Mouse (Mus musculus): ENCODE measurements around the gene Scaf4.
A peak's percentile ranks its signal among the peaks of the same experiment; 100 is the strongest.

Gene Scaf4

GRCm38 (mm10) chr16:90211767-90212166 lies 72.5 kb downstream of the Scaf4 start:
- no peak for ATAC-seq (ENCODE audit: insufficient number of reproducible peaks, low FRiP score, low TSS enrichment)

- no peak for ATAC-seq (ENCODE audit: insufficient number of reproducible peaks, low FRiP score, low TSS enrichment)
Observed at GRCm38 (mm10) chr16:90210717-90211116, 73.6 kb downstream of the Scaf4 start.

GRCm38 (mm10) chr16:90208996-90209395 lies 75.3 kb downstream of the Scaf4 start:
- ATAC-seq (ENCODE audit: insufficient number of reproducible peaks, low FRiP score, low TSS enrichment) = no peak

- no peak for ATAC-seq (ENCODE audit: insufficient number of reproducible peaks, low FRiP score, low TSS enrichment)
Observed at GRCm38 (mm10) chr16:90204868-90205267, 79.4 kb downstream of the Scaf4 start.

GRCm38 (mm10) chr16:90203226-90203962 lies 80.9 kb downstream of the Scaf4 start:
- ATAC-seq (ENCODE audit: insufficient number of reproducible peaks, low FRiP score, low TSS enrichment) = no peak

- ATAC-seq (ENCODE audit: insufficient number of reproducible peaks, low FRiP score, low TSS enrichment) = no peak
Observed at GRCm38 (mm10) chr16:90202140-90202539, 82.2 kb downstream of the Scaf4 start.

DNA sequence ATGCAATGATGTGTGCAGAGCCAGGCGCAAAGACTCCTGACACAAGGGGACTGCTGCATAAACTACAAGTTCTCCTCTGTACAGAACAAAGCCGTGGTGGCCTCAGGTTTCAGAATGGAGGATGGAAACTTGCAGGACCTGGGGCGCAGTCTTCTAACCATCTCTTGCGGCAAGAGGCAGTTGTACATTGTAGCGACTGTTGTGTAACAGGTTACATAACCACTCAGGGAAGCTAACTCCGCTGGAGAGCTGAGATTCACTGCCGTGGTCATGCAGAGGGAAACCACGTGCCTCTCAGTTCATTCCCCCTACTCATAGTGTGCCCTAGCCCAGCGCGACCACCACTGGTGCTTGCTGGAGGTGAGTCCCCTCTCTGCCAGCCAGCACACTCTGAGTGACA lies 85.1 kb downstream of the Scaf4 start:
- ATAC-seq (ENCODE audit: insufficient number of reproducible peaks, low FRiP score, low TSS enrichment) = no peak

- no peak for ATAC-seq (ENCODE audit: insufficient number of reproducible peaks, low FRiP score, low TSS enrichment)
Observed at GRCm38 (mm10) chr16:90198626-90199025, 85.7 kb downstream of the Scaf4 start.

DNA sequence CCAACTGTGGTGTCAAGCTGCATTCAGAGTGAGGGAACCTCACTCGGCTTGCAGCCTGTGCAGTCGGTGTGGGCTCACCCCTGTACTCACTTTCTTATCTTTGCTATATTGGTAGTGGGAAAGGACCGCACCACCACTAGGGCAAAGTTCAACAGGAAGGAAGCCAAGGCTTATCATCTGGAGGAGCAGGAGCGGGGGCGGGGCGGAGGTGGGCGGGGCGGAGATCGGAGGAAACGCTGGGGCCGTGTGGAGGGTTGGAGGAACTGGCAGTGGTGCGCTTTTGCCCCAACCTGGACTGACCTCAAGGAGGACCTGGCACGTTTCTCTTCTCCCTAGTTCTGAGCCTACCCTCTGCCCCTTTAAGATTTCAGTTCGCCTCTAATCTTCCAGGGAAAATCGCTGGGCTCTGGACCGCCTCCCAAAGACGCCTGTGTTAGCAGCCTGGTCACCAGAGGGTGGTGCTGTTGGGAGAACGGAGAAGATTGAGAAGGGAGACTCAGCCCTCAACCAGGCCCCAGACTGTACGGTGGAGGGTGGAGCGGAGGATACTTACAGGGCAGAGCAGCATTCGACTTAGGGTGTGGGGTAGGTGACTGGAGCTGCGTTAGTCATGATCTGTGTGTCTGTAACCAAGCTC lies 86.8 kb downstream of the Scaf4 start:
- peak; percentile 94 for ATAC-seq (ENCODE audit: insufficient number of reproducible peaks, low FRiP score, low TSS enrichment)

DNA sequence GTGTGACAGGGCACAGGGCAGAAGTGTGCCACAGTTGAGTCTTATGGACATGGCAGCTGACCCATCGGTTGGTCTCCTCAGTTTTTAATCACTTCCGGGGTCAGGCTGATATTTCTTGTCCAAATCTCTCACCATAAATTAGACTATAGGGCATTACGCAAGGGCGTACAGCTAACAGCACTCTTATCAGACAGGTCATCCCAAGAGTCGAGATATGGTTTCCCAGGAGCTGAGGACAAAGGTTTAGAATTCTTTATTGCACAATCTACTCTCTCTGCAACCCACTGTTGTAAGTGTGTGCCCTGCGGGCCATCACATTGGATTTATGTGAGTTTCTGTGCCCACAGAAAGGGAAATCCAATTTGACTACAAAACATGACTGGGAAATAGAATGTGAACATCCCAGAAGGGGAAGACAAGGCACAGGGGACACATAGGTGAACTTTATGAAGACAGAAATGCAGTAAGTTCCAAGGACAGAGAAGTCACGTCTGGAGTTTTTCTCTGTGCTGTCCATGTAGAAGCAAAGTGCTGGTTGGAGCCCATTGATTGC lies 87.5 kb downstream of the Scaf4 start:
- ATAC-seq (ENCODE audit: insufficient number of reproducible peaks, low FRiP score, low TSS enrichment) = no peak

GRCm38 (mm10) chr16:90193719-90194118 lies 90.6 kb downstream of the Scaf4 start:
- no peak for ATAC-seq (ENCODE audit: insufficient number of reproducible peaks, low FRiP score, low TSS enrichment)

DNA sequence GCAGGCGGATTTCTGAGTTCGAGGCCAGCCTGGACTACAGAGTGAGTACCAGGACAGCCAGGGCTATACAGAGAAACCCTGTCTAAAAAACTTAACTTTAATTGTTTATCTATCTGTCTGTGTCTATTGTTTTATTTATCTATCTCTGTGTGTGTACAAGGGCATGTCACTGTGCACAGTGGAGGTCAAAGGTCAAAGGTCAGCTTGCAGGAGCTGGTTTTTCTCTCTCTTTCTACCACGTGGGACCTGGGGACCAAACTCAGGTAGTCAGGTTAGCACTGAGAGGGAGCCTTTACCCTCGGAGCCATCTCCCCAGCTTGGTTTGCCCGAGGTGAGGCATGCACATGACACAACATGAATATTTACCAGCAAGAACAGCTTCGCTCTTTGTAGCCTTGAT lies 93.0 kb downstream of the Scaf4 start:
- ATAC-seq (ENCODE audit: insufficient number of reproducible peaks, low FRiP score, low TSS enrichment) = no peak

GRCm38 (mm10) chr16:90187453-90187852 lies 96.8 kb downstream of the Scaf4 start:
- ATAC-seq (ENCODE audit: insufficient number of reproducible peaks, low FRiP score, low TSS enrichment) = no peak

DNA sequence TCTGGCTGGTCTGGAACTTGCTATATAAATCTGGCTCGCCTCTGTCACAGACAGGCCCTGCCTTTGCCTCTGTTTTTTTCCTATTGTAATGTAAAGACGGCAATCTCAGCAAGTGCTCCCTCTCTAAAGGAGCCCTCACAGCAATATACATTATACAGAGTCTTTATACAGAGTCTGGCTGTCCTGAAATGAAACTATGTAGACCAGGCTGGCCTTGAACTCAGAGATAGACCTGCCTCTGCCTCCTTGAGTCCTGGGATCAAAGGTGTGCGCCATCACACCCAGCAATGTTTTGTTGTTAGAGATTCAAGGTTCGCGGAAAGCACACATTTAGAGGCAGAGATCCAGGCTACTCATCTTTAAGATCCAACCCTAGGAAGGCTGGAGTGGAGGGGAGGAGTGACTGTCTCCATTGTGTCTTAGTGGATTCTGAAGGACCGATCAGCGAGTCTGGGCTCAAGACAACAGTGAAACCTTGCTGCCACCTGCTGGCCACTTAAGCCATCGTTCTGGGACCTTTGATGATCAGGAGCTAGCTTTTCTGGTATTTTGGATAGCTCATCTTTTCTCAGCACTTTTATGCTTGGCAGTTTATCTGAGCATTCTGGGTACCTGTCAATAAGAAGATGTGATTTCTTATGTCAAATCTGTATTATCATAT lies 98.2 kb downstream of the Scaf4 start:
- peak; percentile 82 for ATAC-seq (ENCODE audit: insufficient number of reproducible peaks, low FRiP score, low TSS enrichment)

DNA sequence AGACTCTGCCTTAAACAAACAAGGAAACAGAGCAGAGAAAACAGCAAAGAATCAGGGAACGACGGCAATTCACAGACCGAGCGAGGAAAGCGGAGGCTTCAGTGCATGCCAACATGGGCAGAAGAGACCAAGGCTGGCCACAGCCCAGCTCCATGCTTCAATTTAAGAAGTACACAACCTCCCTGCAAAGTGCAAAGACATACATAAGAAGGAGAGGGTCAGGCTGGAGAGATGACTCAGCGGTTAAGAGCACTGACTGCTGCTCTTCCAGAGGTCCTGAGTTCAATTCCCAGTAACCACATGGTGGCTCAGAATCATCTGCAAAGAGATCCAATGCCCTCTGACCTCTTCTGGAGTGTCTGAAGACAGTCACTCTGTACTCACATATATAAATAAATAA lies 100.2 kb downstream of the Scaf4 start:
- no peak for ATAC-seq (ENCODE audit: insufficient number of reproducible peaks, low FRiP score, low TSS enrichment)

- ATAC-seq (ENCODE audit: insufficient number of reproducible peaks, low FRiP score, low TSS enrichment) = no peak
Observed at GRCm38 (mm10) chr16:90181673-90182072, 102.6 kb downstream of the Scaf4 start.

GRCm38 (mm10) chr16:90180975-90181374 lies 103.3 kb downstream of the Scaf4 start:
- no peak for ATAC-seq (ENCODE audit: insufficient number of reproducible peaks, low FRiP score, low TSS enrichment)

DNA sequence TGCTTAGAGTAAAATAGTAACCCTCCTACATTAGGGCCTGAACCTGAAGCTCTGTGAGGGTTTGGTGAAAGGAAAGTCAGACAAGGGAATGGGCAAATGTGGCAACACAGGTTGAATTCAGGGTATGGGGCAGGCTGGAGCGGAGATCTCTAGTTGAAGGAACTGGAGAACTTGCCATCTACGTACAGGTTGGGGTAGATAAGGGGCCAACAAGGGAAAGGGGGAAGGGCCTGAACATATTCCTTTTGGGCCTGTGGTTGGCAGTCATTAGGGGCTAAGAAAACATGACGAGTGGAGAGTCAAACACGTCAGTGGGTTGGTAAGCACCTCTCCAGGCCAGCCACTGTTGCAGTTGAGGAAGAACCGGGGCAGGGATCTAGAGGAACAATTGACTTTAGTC lies 104.4 kb downstream of the Scaf4 start:
- no peak for ATAC-seq (ENCODE audit: insufficient number of reproducible peaks, low FRiP score, low TSS enrichment)

DNA sequence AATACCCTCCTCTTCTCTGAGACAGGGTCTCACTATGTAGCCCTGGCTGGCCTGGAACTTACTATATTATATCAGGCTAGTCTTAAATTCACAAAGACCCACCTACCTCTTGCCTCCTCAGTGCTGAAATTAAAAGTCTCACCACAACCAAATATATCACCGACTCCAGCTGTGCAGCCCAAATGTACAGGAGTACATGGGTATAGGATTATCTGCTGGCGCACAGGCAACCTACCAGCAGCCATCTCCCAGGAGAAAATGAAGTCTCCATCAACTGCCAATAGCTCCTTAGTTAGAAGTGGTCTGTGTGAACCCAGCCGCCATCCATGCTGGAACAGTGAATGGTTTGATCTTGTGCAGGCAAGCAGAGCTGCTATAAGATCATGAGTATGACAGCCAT lies 105.9 kb downstream of the Scaf4 start:
- ATAC-seq (ENCODE audit: insufficient number of reproducible peaks, low FRiP score, low TSS enrichment) = no peak

DNA sequence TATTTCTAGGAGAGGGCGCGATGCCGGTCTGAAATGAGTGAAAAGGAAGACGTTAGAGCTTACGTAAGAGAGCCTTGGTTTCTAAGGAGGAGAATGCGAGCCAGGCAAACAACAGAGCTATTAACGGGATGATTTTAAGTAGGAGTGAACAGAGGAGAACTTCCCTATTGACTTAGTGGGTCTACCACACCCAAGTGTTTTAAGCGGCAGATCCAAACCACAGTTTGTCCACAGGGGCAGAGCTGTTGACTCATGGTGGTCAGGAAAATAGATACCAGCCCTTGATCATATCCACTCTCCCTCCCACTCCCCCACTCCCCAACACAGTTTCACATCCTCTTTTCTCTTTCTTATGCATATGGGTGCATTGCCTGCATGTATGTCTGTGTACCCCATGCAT lies 106.9 kb downstream of the Scaf4 start:
- no peak for ATAC-seq (ENCODE audit: insufficient number of reproducible peaks, low FRiP score, low TSS enrichment)

DNA sequence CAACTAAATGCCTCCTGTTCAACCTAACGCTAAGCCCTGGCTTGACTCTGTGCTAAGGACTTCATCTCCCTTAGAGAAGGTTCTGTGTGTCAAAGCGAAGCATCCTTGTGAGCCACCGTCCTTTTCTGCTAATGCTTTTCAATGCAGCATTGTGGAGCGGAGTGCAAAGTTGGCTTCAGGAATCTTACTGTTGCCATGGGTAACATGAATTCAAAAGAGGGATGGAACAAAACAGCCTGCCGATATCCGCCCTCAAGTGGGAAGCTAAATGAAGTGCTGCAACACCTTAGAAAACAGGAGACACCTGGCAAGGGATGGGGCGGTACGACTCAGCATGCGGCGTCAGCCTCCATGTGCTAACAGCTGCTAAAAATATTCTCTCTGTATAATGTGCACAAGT lies 107.8 kb downstream of the Scaf4 start:
- no peak for ATAC-seq (ENCODE audit: insufficient number of reproducible peaks, low FRiP score, low TSS enrichment)

Measured in cerebellum, adult (tissue).